Mouse (Mus musculus): Measurements from ENCODE around the gene Mettl21a. TPM values are rescaled to one million over a fixed set of nuclear protein-coding genes. Genes with fewer than 3 reads are reported as not detected.

Mettl21a gene
- polyA plus RNA-seq, 1 experiment from 2014 or later, result 13.7 TPM

DNA sequence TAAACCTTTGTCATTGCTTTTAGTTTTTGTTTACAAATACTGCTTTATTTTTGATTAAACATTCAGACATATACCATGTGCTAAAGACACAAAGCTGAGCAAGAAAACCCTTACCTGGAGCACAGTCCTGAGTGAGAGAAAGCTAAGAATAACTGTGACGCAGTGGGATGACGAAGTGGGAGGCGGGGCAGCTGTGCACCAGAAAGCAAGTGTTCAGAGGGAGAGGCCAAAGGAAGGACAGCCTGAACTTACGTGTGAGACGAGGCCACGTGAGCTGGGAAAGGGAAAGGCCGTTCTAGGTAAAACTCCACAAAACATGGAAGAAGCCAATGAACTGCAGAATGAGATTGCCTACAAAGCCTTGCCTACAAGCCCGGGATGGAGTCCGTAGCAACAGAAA is 7.1 kb downstream of the Mettl21a start:
- H3K9ac ChIP-seq (ENCODE audit: low read length), result no peak overlapping the region
- H3K36me3 ChIP-seq (ENCODE audit: control insufficient read depth, insufficient read depth, low read length), result peaks cover 63% of the 10 kb centered on the region
- 66% methylated on average over 9 of the region's 9 CpGs for WGBS
- no peaks in the 10 kb centered on the region for H3K27me3 ChIP-seq (ENCODE audit: control insufficient read depth, insufficient read depth, low read length)
- H3K9me3 ChIP-seq (ENCODE audit: control insufficient read depth, low read length), result no peaks in the 10 kb centered on the region
- H3K4me2 ChIP-seq (ENCODE audit: low read length), result no peak overlapping the region
- no peak overlapping the region for H3K4me3 ChIP-seq (ENCODE audit: control insufficient read depth in 1 of 2, insufficient read depth in 1 of 2, low read depth in 1 of 2, low read length in 2 of 2)
- peaks cover 0 to 3% of the 10 kb centered on the region in 2 experiments; a peak in 2 of 4 replicates for H3K4me1 ChIP-seq (ENCODE audit: control insufficient read depth in 2 of 2, insufficient read depth in 2 of 2, low read length in 2 of 2)
- no peak overlapping the region for H3K27ac ChIP-seq (replicated peaks in 1 of 2; ENCODE audit: control insufficient read depth in 1 of 2, insufficient read depth in 1 of 2, low read depth in 2 of 2, low read length in 2 of 2)
- ATAC-seq (ENCODE audit: insufficient number of reproducible peaks, insufficient read depth, low FRiP score, low read depth), result no peak

DNA sequence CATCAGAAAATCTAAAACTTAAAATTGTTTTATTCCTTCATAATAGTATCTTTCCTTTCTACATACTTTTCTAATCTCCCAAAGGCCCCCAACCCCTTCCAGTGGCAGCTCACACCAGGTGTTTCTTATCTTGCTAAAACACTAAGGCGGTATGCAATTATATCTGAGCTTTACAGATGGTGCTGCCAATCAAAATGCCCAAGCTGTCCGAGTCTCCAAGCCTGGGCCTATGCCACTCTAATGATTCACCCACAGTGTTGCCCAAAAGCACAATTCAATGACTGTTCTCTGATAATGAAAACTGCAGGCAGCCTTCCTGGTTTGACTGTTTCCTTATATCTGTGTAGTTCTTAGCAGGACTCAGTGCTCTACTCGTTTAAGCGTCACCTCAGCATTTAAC is 7.9 kb downstream of the Mettl21a start:
- Histone ChIP-seq H3K9ac (ENCODE audit: low read length) (no peak overlapping the region), H3K4me2 (ENCODE audit: low read length) (no peak overlapping the region), H3K4me1 (ENCODE audit: control insufficient read depth in 2 of 2, insufficient read depth in 2 of 2, low read length in 2 of 2) (peaks cover 0 to 3% of the 10 kb centered on the region in 2 experiments; a peak in 2 of 4 replicates), H3K27me3 (ENCODE audit: control insufficient read depth, insufficient read depth, low read length) (no peaks in the 10 kb centered on the region), H3K9me3 (ENCODE audit: control insufficient read depth, low read length) (no peaks in the 10 kb centered on the region), H3K4me3 (ENCODE audit: control insufficient read depth in 1 of 2, insufficient read depth in 1 of 2, low read depth in 1 of 2, low read length in 2 of 2) (no peak overlapping the region), H3K27ac (replicated peaks in 1 of 2; ENCODE audit: control insufficient read depth in 1 of 2, insufficient read depth in 1 of 2, low read depth in 2 of 2, low read length in 2 of 2) (no peak overlapping the region), H3K36me3 (ENCODE audit: control insufficient read depth, insufficient read depth, low read length) (peaks cover 61% of the 10 kb centered on the region)
- ATAC-seq (ENCODE audit: insufficient number of reproducible peaks, insufficient read depth, low FRiP score, low read depth), result no peak
- 53% methylated on average over 4 of the region's 4 CpGs for WGBS

GRCm38 (mm10) chr1:64603381-64603780 is 13.7 kb downstream of the Mettl21a start:
- ATAC-seq (ENCODE audit: insufficient number of reproducible peaks, insufficient read depth, low FRiP score, low read depth), result no peak
- WGBS, result 94% methylated on average over 5 of the region's 5 CpGs
- Histone ChIP-seq H3K4me1 (ENCODE audit: control insufficient read depth in 2 of 2, insufficient read depth in 2 of 2, low read length in 2 of 2) (peaks cover 0 to 11% of the 10 kb centered on the region in 2 experiments; a peak in 1 of 4 replicates), H3K27ac (replicated peaks in 1 of 2; ENCODE audit: control insufficient read depth in 1 of 2, insufficient read depth in 1 of 2, low read depth in 2 of 2, low read length in 2 of 2) (no peak overlapping the region), H3K27me3 (ENCODE audit: control insufficient read depth, insufficient read depth, low read length) (no peaks in the 10 kb centered on the region), H3K4me3 (ENCODE audit: control insufficient read depth in 1 of 2, insufficient read depth in 1 of 2, low read depth in 1 of 2, low read length in 2 of 2) (no peak overlapping the region), H3K36me3 (ENCODE audit: control insufficient read depth, insufficient read depth, low read length) (peaks cover 58% of the 10 kb centered on the region), H3K9ac (ENCODE audit: low read length) (no peak overlapping the region), H3K9me3 (ENCODE audit: control insufficient read depth, low read length) (no peaks in the 10 kb centered on the region), H3K4me2 (ENCODE audit: low read length) (no peak overlapping the region)

DNA sequence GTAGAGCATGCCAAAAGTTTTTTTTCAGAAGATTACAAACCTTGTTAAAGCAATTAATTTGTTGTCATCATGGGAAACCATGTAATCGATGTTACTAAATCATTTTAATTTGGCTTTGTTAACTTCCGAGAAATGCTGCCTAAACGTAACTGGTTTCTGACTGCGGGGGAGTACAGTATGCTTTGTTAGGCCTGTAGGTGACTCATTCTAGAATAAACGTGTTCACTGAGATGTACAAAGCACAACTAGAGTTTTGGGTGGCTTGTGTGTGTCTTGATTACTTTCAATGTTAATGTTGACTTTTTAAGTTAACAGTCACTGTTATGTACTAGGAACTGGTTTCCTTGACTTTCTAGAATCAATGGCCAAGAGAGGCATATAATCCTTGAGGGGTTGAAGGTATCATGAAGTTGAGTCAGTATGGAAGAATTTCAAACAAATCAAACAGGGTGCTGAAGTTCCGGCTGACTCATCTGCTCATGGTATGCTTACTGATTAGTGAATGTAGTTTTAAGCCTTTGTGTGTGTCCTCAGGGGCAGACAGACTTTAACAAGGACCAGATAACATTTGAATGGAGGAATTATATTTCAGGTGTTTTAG is 15.7 kb downstream of the Mettl21a start:
- Histone ChIP-seq H3K27ac (replicated peaks in 1 of 2; ENCODE audit: control insufficient read depth in 1 of 2, insufficient read depth in 1 of 2, low read depth in 2 of 2, low read length in 2 of 2) (no peak overlapping the region), H3K36me3 (ENCODE audit: control insufficient read depth, insufficient read depth, low read length) (peaks cover 48% of the 10 kb centered on the region), H3K4me1 (ENCODE audit: control insufficient read depth in 2 of 2, insufficient read depth in 2 of 2, low read length in 2 of 2) (peaks cover 3 to 18% of the 10 kb centered on the region in 2 experiments; a peak in 3 of 4 replicates), H3K9ac (ENCODE audit: low read length) (no peak overlapping the region), H3K9me3 (ENCODE audit: control insufficient read depth, low read length) (no peaks in the 10 kb centered on the region), H3K27me3 (ENCODE audit: control insufficient read depth, insufficient read depth, low read length) (no peaks in the 10 kb centered on the region), H3K4me3 (ENCODE audit: control insufficient read depth in 1 of 2, insufficient read depth in 1 of 2, low read depth in 1 of 2, low read length in 2 of 2) (no peak overlapping the region), H3K4me2 (ENCODE audit: low read length) (no peak overlapping the region)
- 73% methylated on average over 6 of the region's 6 CpGs for WGBS
- ATAC-seq (ENCODE audit: insufficient number of reproducible peaks, insufficient read depth, low FRiP score, low read depth), result no peak

- WGBS, result 81% methylated on average over 7 of the region's 7 CpGs
- Histone ChIP-seq H3K9ac (ENCODE audit: low read length) (no peak overlapping the region), H3K27ac (replicated peaks in 1 of 2; ENCODE audit: control insufficient read depth in 1 of 2, insufficient read depth in 1 of 2, low read depth in 2 of 2, low read length in 2 of 2) (no peak overlapping the region), H3K36me3 (ENCODE audit: control insufficient read depth, insufficient read depth, low read length) (peaks cover 43% of the 10 kb centered on the region), H3K4me1 (ENCODE audit: control insufficient read depth in 2 of 2, insufficient read depth in 2 of 2, low read length in 2 of 2) (peaks cover 6 to 26% of the 10 kb centered on the region in 2 experiments; a peak in 3 of 4 replicates), H3K4me3 (ENCODE audit: control insufficient read depth in 1 of 2, insufficient read depth in 1 of 2, low read depth in 1 of 2, low read length in 2 of 2) (no peak overlapping the region), H3K27me3 (ENCODE audit: control insufficient read depth, insufficient read depth, low read length) (no peaks in the 10 kb centered on the region), H3K4me2 (ENCODE audit: low read length) (no peak overlapping the region), H3K9me3 (ENCODE audit: control insufficient read depth, low read length) (no peaks in the 10 kb centered on the region)
- ATAC-seq (ENCODE audit: insufficient number of reproducible peaks, insufficient read depth, low FRiP score, low read depth), result no peak
Observed at GRCm38 (mm10) chr1:64600413-64601077, 16.5 kb downstream of the Mettl21a start.

DNA sequence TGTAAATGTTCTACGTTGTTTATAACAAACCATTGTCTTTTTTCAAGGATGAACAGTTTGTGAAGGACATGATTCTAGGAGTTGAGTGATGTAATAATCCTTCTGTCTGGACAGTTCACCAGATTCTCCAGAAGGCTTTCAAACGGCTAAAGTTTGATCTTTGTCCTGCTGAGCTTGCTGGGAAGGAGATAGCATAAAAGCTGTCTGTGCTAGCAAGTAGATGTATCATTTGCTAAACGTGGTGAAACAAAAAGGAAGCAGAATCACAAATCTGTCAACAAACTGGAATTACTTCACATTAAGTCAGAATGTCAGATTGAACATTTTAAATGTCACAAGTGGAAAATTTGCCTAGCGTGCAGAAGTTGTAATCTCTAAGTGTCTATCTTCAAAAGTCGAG is 18.1 kb downstream of the Mettl21a start:
- H3K27me3 ChIP-seq (ENCODE audit: control insufficient read depth, insufficient read depth, low read length), result no peaks in the 10 kb centered on the region
- H3K36me3 ChIP-seq (ENCODE audit: control insufficient read depth, insufficient read depth, low read length), result peaks cover 32% of the 10 kb centered on the region
- H3K4me1 ChIP-seq (ENCODE audit: control insufficient read depth in 2 of 2, insufficient read depth in 2 of 2, low read length in 2 of 2), result peaks cover 10 to 32% of the 10 kb centered on the region in 2 experiments
- no peak overlapping the region for H3K4me2 ChIP-seq (ENCODE audit: low read length)
- no peak overlapping the region for H3K9ac ChIP-seq (ENCODE audit: low read length)
- ATAC-seq (ENCODE audit: insufficient number of reproducible peaks, insufficient read depth, low FRiP score, low read depth), result no peak
- no peak overlapping the region for H3K4me3 ChIP-seq (ENCODE audit: control insufficient read depth in 1 of 2, insufficient read depth in 1 of 2, low read depth in 1 of 2, low read length in 2 of 2)
- no peaks in the 10 kb centered on the region for H3K9me3 ChIP-seq (ENCODE audit: control insufficient read depth, low read length)
- WGBS, result 47% methylated on average over 5 of the region's 5 CpGs
- no peak overlapping the region for H3K27ac ChIP-seq (replicated peaks in 1 of 2; ENCODE audit: control insufficient read depth in 1 of 2, insufficient read depth in 1 of 2, low read depth in 2 of 2, low read length in 2 of 2)

GRCm38 (mm10) chr1:64578801-64579200 is 38.2 kb downstream of the Mettl21a start:
- Histone ChIP-seq H3K4me2 (ENCODE audit: low read length) (no peak overlapping the region), H3K9me3 (ENCODE audit: control insufficient read depth, low read length) (no peaks in the 10 kb centered on the region), H3K4me1 (ENCODE audit: control insufficient read depth in 2 of 2, insufficient read depth in 2 of 2, low read length in 2 of 2) (no peaks in the 10 kb centered on the region), H3K9ac (ENCODE audit: low read length) (no peak overlapping the region), H3K36me3 (ENCODE audit: control insufficient read depth, insufficient read depth, low read length) (peaks cover 70% of the 10 kb centered on the region), H3K4me3 (ENCODE audit: control insufficient read depth in 1 of 2, insufficient read depth in 1 of 2, low read depth in 1 of 2, low read length in 2 of 2) (no peak overlapping the region), H3K27ac (replicated peaks in 1 of 2; ENCODE audit: control insufficient read depth in 1 of 2, insufficient read depth in 1 of 2, low read depth in 2 of 2, low read length in 2 of 2) (no peak overlapping the region), H3K27me3 (ENCODE audit: control insufficient read depth, insufficient read depth, low read length) (no peaks in the 10 kb centered on the region)
- 86% methylated on average over 3 of the region's 3 CpGs for WGBS
- no peak for ATAC-seq (ENCODE audit: insufficient number of reproducible peaks, insufficient read depth, low FRiP score, low read depth)

Measured in heart, embryonic 14.5 days (tissue).